Mouse (Mus musculus): ENCODE results near the gene Olfr994.

DNA sequence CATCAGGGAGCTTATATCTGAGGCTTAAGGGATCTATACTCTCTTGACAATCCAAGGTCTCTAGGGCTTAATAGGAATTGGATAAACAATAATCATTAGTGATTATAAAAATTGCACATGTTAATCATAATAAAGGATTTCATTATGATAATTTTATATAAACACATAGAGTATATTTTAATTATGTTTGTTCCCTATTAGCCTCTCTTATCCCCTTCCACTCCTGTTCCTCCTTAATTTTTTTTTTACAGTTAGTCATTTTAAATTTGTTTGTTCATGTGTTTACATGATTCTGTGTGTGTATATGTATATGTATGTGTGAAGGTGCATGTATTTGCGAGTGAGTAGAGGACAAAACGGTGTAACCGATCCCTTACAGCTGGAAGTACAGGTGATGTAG, at the start of gene Olfr994:
- TF ChIP-seq POLR2A (IDR thresholded peaks at IDR 0.05; ENCODE audit: control insufficient read depth, extremely low read depth, insufficient read depth, low read length, poor library complexity): no peak
- no peak for TF ChIP-seq CTCF (IDR thresholded peaks at IDR 0.05; ENCODE audit: borderline replicate concordance, control insufficient read depth, extremely low read depth, insufficient read depth, low read length, poor library complexity)

Measured in thymus, adult 2 months (tissue).